Mouse (Mus musculus): ENCODE results near the gene Dync1i2. TPM values are rescaled to one million over a fixed set of nuclear protein-coding genes. Genes with fewer than 3 reads are reported as not detected.

Gene Dync1i2
- polyA plus RNA-seq, 1 experiment from 2014 or later, result 78.5 TPM

- no peak overlapping the region for H3K4me2 ChIP-seq
- no peaks in the 10 kb centered on the region for H3K9me3 ChIP-seq (replicated peaks; ENCODE audit: control insufficient read depth, low read length)
- ATAC-seq (replicated peaks; ENCODE audit: insufficient number of reproducible peaks, low FRiP score, low TSS enrichment), result no peak
- no peak overlapping the region for H3K4me3 ChIP-seq (ENCODE audit: low read depth, low read length)
- no peak overlapping the region for H3K9ac ChIP-seq (ENCODE audit: low read depth, low read length)
- H3K36me3 ChIP-seq (ENCODE audit: control insufficient read depth, insufficient read depth, low read length), result no peaks in the 10 kb centered on the region; the same call in none of the 2 replicates
- H3K27me3 ChIP-seq (ENCODE audit: control insufficient read depth, insufficient read depth, low read length), result no peaks in the 10 kb centered on the region
- no peak overlapping the region for H3K27ac ChIP-seq (ENCODE audit: low read depth, low read length)
- WGBS (ENCODE audit: insufficient replicate concordance), result 95% methylated on average over 1 of the region's 1 CpGs
- no peaks in the 10 kb centered on the region for H3K4me1 ChIP-seq (ENCODE audit: control insufficient read depth, insufficient read depth, low read length)
Measured at GRCm38 (mm10) chr2:71229603-71230002, 18.1 kb downstream of the Dync1i2 start.

GRCm38 (mm10) chr2:71231951-71232350 lies 20.4 kb downstream of the Dync1i2 start:
- no peak overlapping the region for H3K4me2 ChIP-seq
- no peak for ATAC-seq (replicated peaks; ENCODE audit: insufficient number of reproducible peaks, low FRiP score, low TSS enrichment)
- no peak overlapping the region for H3K9ac ChIP-seq (ENCODE audit: low read depth, low read length)
- H3K4me3 ChIP-seq (ENCODE audit: low read depth, low read length), result no peak overlapping the region
- H3K4me1 ChIP-seq (ENCODE audit: control insufficient read depth, insufficient read depth, low read length), result no peaks in the 10 kb centered on the region
- peaks cover 5% of the 10 kb centered on the region for H3K36me3 ChIP-seq (ENCODE audit: control insufficient read depth, insufficient read depth, low read length)
- H3K27me3 ChIP-seq (ENCODE audit: control insufficient read depth, insufficient read depth, low read length), result no peaks in the 10 kb centered on the region
- H3K27ac ChIP-seq (ENCODE audit: low read depth, low read length), result no peak overlapping the region
- WGBS (ENCODE audit: insufficient replicate concordance), result 85% methylated on average over 5 of the region's 5 CpGs
- no peaks in the 10 kb centered on the region for H3K9me3 ChIP-seq (replicated peaks; ENCODE audit: control insufficient read depth, low read length)

GRCm38 (mm10) chr2:71232976-71233375 lies 21.5 kb downstream of the Dync1i2 start:
- Histone ChIP-seq H3K36me3 (ENCODE audit: control insufficient read depth, insufficient read depth, low read length) (peaks cover 5% of the 10 kb centered on the region), H3K4me2 (no peak overlapping the region), H3K4me3 (ENCODE audit: low read depth, low read length) (no peak overlapping the region), H3K9me3 (replicated peaks; ENCODE audit: control insufficient read depth, low read length) (no peaks in the 10 kb centered on the region), H3K9ac (ENCODE audit: low read depth, low read length) (no peak overlapping the region), H3K27ac (ENCODE audit: low read depth, low read length) (no peak overlapping the region), H3K4me1 (ENCODE audit: control insufficient read depth, insufficient read depth, low read length) (no peaks in the 10 kb centered on the region), H3K27me3 (ENCODE audit: control insufficient read depth, insufficient read depth, low read length) (no peaks in the 10 kb centered on the region)
- ATAC-seq (replicated peaks; ENCODE audit: insufficient number of reproducible peaks, low FRiP score, low TSS enrichment), result no peak
- 86% methylated on average over 2 of the region's 2 CpGs for WGBS (ENCODE audit: insufficient replicate concordance)

DNA sequence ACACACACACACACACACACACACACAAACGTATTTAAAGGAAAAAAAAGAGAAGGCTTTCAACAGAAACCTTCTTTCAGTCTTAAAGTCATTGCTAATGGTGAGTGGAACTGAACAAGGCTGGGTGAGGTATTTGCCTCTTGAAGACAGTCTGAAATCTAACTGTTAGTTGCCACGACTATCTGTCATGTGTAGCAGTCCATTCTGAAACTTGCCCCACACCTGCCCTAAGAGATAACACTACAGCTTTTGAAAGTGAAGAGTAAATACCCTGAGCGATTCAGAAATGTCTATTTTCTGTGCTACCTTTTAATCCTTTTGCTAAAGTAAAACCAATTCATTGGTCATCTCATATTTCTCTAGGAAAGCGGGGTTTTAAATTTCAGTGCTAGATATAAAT lies 23.9 kb downstream of the Dync1i2 start:
- Histone ChIP-seq H3K4me3 (ENCODE audit: low read depth, low read length) (no peak overlapping the region), H3K4me2 (no peak overlapping the region), H3K9me3 (replicated peaks; ENCODE audit: control insufficient read depth, low read length) (no peaks in the 10 kb centered on the region), H3K9ac (ENCODE audit: low read depth, low read length) (no peak overlapping the region), H3K4me1 (ENCODE audit: control insufficient read depth, insufficient read depth, low read length) (no peaks in the 10 kb centered on the region), H3K27ac (ENCODE audit: low read depth, low read length) (no peak overlapping the region), H3K36me3 (ENCODE audit: control insufficient read depth, insufficient read depth, low read length) (peaks cover 5% of the 10 kb centered on the region), H3K27me3 (ENCODE audit: control insufficient read depth, insufficient read depth, low read length) (no peaks in the 10 kb centered on the region)
- WGBS (ENCODE audit: insufficient replicate concordance), result 84% methylated on average over 4 of the region's 4 CpGs
- no peak for ATAC-seq (replicated peaks; ENCODE audit: insufficient number of reproducible peaks, low FRiP score, low TSS enrichment)

DNA sequence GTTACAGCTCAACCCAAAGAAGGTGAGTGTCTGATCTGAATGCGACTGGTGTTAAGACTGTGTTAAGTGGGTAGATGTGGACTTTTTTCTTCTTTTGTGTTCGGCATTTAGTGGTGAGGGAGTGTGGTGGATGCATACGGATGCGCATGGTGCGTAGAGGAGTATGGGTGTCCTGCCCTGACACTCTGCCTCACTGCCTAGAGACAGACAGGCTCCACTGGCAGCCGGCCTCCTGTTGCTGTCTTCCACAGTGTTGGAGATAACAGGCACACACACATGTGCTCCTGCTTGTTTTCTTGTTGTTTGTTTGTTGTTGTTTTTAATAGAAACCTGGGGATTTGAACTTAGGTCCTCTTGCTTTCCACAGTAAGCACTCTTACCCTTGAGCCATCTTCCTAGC lies 24.5 kb downstream of the Dync1i2 start:
- Histone ChIP-seq H3K27me3 (ENCODE audit: control insufficient read depth, insufficient read depth, low read length) (no peaks in the 10 kb centered on the region), H3K27ac (ENCODE audit: low read depth, low read length) (no peak overlapping the region), H3K4me3 (ENCODE audit: low read depth, low read length) (no peak overlapping the region), H3K4me2 (no peak overlapping the region), H3K4me1 (ENCODE audit: control insufficient read depth, insufficient read depth, low read length) (no peaks in the 10 kb centered on the region), H3K9ac (ENCODE audit: low read depth, low read length) (no peak overlapping the region), H3K9me3 (replicated peaks; ENCODE audit: control insufficient read depth, low read length) (no peaks in the 10 kb centered on the region), H3K36me3 (ENCODE audit: control insufficient read depth, insufficient read depth, low read length) (peaks cover 5% of the 10 kb centered on the region)
- ATAC-seq (replicated peaks; ENCODE audit: insufficient number of reproducible peaks, low FRiP score, low TSS enrichment), result no peak
- 90% methylated on average over 6 of the region's 6 CpGs for WGBS (ENCODE audit: insufficient replicate concordance)

DNA sequence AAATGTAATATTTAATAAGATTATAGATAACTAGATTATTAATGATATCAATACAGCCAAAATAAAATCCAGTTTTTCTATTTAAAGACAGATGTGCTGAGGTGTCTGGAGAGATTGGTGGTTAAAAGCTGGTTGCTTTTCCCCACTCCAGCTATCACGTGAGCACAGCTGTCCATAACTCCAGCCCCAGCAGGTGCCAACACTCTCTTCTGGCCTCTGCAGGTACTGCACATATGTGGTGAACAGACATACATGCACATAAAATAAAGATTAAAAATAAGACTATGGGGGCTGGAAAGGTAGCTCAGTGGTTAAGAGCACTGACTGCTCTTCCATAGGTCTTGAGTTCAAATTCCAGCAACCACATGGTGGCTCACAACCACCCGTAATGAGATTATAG lies 30.0 kb downstream of the Dync1i2 start:
- H3K4me3 ChIP-seq (ENCODE audit: low read depth, low read length), result no peak overlapping the region
- H3K4me1 ChIP-seq (ENCODE audit: control insufficient read depth, insufficient read depth, low read length), result no peaks in the 10 kb centered on the region
- H3K4me2 ChIP-seq, result no peak overlapping the region
- no peaks in the 10 kb centered on the region for H3K27me3 ChIP-seq (ENCODE audit: control insufficient read depth, insufficient read depth, low read length)
- no peak for ATAC-seq (replicated peaks; ENCODE audit: insufficient number of reproducible peaks, low FRiP score, low TSS enrichment)
- H3K9me3 ChIP-seq (replicated peaks; ENCODE audit: control insufficient read depth, low read length), result no peaks in the 10 kb centered on the region
- H3K9ac ChIP-seq (ENCODE audit: low read depth, low read length), result no peak overlapping the region
- H3K36me3 ChIP-seq (ENCODE audit: control insufficient read depth, insufficient read depth, low read length), result no peaks in the 10 kb centered on the region
- no peak overlapping the region for H3K27ac ChIP-seq (ENCODE audit: low read depth, low read length)
- 92% methylated on average over 2 of the region's 2 CpGs for WGBS (ENCODE audit: insufficient replicate concordance)

- Histone ChIP-seq H3K9ac (ENCODE audit: low read depth, low read length) (no peak overlapping the region), H3K4me1 (ENCODE audit: control insufficient read depth, insufficient read depth, low read length) (no peaks in the 10 kb centered on the region), H3K36me3 (ENCODE audit: control insufficient read depth, insufficient read depth, low read length) (no peaks in the 10 kb centered on the region), H3K27ac (ENCODE audit: low read depth, low read length) (no peak overlapping the region), H3K27me3 (ENCODE audit: control insufficient read depth, insufficient read depth, low read length) (no peaks in the 10 kb centered on the region), H3K4me2 (no peak overlapping the region), H3K4me3 (ENCODE audit: low read depth, low read length) (no peak overlapping the region), H3K9me3 (replicated peaks; ENCODE audit: control insufficient read depth, low read length) (no peaks in the 10 kb centered on the region)
- ATAC-seq (replicated peaks; ENCODE audit: insufficient number of reproducible peaks, low FRiP score, low TSS enrichment), result no peak
- 88% methylated on average over 3 of the region's 3 CpGs for WGBS (ENCODE audit: insufficient replicate concordance)
Measured at GRCm38 (mm10) chr2:71242180-71242579, 30.7 kb downstream of the Dync1i2 start.

- no peaks in the 10 kb centered on the region for H3K9me3 ChIP-seq (replicated peaks; ENCODE audit: control insufficient read depth, low read length)
- no peak overlapping the region for H3K4me2 ChIP-seq
- H3K27ac ChIP-seq (ENCODE audit: low read depth, low read length), result no peak overlapping the region
- H3K9ac ChIP-seq (ENCODE audit: low read depth, low read length), result no peak overlapping the region
- ATAC-seq (replicated peaks; ENCODE audit: insufficient number of reproducible peaks, low FRiP score, low TSS enrichment), result no peak
- H3K36me3 ChIP-seq (ENCODE audit: control insufficient read depth, insufficient read depth, low read length), result no peaks in the 10 kb centered on the region
- no peaks in the 10 kb centered on the region for H3K4me1 ChIP-seq (ENCODE audit: control insufficient read depth, insufficient read depth, low read length)
- no peak overlapping the region for H3K4me3 ChIP-seq (ENCODE audit: low read depth, low read length)
- no peaks in the 10 kb centered on the region for H3K27me3 ChIP-seq (ENCODE audit: control insufficient read depth, insufficient read depth, low read length)
- WGBS (ENCODE audit: insufficient replicate concordance), result 82% methylated on average over 9 of the region's 9 CpGs
Measured at GRCm38 (mm10) chr2:71243058-71243672, 31.7 kb downstream of the Dync1i2 start.

DNA sequence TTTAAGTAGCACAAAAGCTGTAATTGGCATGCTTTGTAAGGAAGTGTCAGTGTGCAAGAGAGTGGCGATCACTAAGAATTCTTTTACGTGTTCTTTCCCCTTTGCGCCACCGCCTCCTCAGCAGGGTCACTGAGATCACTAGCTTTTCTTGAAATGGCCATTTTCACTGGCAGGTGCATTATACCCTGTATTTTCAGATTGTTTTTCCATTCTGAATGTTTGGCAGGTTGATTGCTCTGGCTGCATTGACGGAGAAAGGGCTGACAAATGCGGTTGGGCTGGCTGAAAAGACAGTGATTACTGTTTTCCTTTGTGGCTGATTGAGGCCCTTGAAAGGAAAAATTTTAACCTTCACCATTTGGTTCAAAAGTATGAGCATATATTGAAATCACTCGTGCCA lies 33.3 kb downstream of the Dync1i2 start:
- no peaks in the 10 kb centered on the region for H3K36me3 ChIP-seq (ENCODE audit: control insufficient read depth, insufficient read depth, low read length)
- H3K9ac ChIP-seq (ENCODE audit: low read depth, low read length), result no peak overlapping the region
- no peak overlapping the region for H3K27ac ChIP-seq (ENCODE audit: low read depth, low read length)
- H3K4me1 ChIP-seq (ENCODE audit: control insufficient read depth, insufficient read depth, low read length), result no peaks in the 10 kb centered on the region
- no peaks in the 10 kb centered on the region for H3K27me3 ChIP-seq (ENCODE audit: control insufficient read depth, insufficient read depth, low read length)
- no peak overlapping the region for H3K4me2 ChIP-seq
- H3K9me3 ChIP-seq (replicated peaks; ENCODE audit: control insufficient read depth, low read length), result no peaks in the 10 kb centered on the region
- H3K4me3 ChIP-seq (ENCODE audit: low read depth, low read length), result no peak overlapping the region
- 89% methylated on average over 7 of the region's 7 CpGs for WGBS (ENCODE audit: insufficient replicate concordance)
- ATAC-seq (replicated peaks; ENCODE audit: insufficient number of reproducible peaks, low FRiP score, low TSS enrichment), result no peak

Data from heart, embryonic 11.5 days (tissue).